ENCODE assay signal across 8 mouse cellular contexts in the genomic region with DNA sequence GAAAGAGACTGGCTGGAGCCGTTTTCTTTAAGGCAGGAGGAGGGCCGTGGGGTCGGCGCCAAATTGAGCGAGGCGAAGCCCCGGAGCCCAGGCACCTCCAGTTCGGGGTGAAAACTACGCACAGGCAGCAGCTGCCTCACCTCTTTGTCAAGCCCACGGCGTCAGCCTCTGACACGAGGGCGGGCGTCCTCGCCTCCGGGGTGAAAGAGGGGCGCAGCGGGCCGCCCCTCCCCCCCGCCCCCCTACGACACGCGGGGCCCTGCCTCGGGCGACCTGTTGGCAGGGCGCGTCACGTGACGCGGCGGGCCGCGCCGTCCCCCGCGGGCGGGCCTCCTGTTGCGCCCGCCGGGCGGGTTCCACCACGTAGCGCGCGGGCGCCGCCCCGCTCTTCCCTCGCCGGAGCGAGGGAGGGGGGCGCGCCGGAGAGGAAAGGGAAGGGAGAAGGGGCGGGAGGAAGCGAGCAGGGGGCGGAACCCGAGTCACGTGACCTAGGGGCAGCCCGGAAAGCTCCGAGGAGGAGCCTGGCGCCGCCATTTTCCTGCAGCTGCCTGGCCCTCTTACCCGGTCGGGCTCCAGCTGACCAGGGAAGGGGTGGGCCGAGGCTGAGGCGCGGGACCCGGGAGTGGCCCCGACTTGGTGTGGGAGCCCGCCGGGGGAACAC. TPM values are rescaled to one million over a fixed set of nuclear protein-coding genes. Genes with fewer than 3 reads are reported as not detected.
DNase-seq lines count a peak whose midpoint lies in the region; ATAC-seq lines count a peak whose summit lies in the region.

Gene Picalm (plus strand): TSS at position 482 of the 661 bp plus-strand sequence.

- peak within 1 kb of the TSS; percentile 97 for H3K4me3 ChIP-seq in brown adipose tissue, adult 24 weeks (ENCODE audit: insufficient read depth, low read depth, low read length)
- peak within 1 kb of the TSS; percentile 68 to 79 for H3K4me3 ChIP-seq in heart, embryonic 14.5 days (ENCODE audit: control insufficient read depth in 1 of 2, insufficient read depth in 1 of 2, low read depth in 1 of 2, low read length in 2 of 2)
- H3K4me3 ChIP-seq in liver, embryonic 13.5 days (replicated peaks), result peak within 1 kb of the TSS; percentile 98
- H3K4me3 ChIP-seq in stomach, embryonic 16.5 days (replicated peaks; ENCODE audit: low read length), result peak within 1 kb of the TSS; percentile 94

- peaks cover 3% of the 10 kb centered on the region for H3K4me1 ChIP-seq in brown adipose tissue, adult 24 weeks (ENCODE audit: control insufficient read depth, insufficient read depth, insufficient read length, low read length)
- H3K4me1 ChIP-seq in heart, embryonic 14.5 days (ENCODE audit: control insufficient read depth in 2 of 2, insufficient read depth in 2 of 2, low read length in 2 of 2), result peaks cover 0 to 30% of the 10 kb centered on the region in 2 experiments; a peak in 3 of 4 replicates
- peaks cover 44% of the 10 kb centered on the region for H3K4me1 ChIP-seq in liver, embryonic 13.5 days (replicated peaks)
- peaks cover 7% of the 10 kb centered on the region for H3K4me1 ChIP-seq in stomach, embryonic 16.5 days (ENCODE audit: control insufficient read depth, insufficient read depth, low read length)

- H3K9me3 ChIP-seq in heart, embryonic 14.5 days (ENCODE audit: control insufficient read depth, low read length), result no peaks in the 10 kb centered on the region
- H3K9me3 ChIP-seq in liver, embryonic 13.5 days (replicated peaks), result no peaks in the 10 kb centered on the region
- H3K9me3 ChIP-seq in stomach, embryonic 16.5 days (replicated peaks; ENCODE audit: control insufficient read depth, low read length), result no peaks in the 10 kb centered on the region

- no peaks in the 10 kb centered on the region for H3K27me3 ChIP-seq in heart, embryonic 14.5 days (ENCODE audit: control insufficient read depth, insufficient read depth, low read length)
- no peaks in the 10 kb centered on the region for H3K27me3 ChIP-seq in liver, embryonic 13.5 days
- H3K27me3 ChIP-seq in stomach, embryonic 16.5 days (ENCODE audit: control insufficient read depth, insufficient read depth, low read length), result no peaks in the 10 kb centered on the region

- WGBS in heart, embryonic 14.5 days, result under 1% methylated on average over 64 of the region's 72 CpGs
- WGBS in liver, embryonic 13.5 days (ENCODE audit: insufficient replicate concordance), result under 1% methylated on average over 68 of the region's 72 CpGs
- WGBS in stomach, embryonic 16.5 days, result under 1% methylated on average over 62 of the region's 72 CpGs

- peak; percentile 97 for ATAC-seq in heart, embryonic 14.5 days (ENCODE audit: insufficient number of reproducible peaks, insufficient read depth, low FRiP score, low read depth)
- peak; percentile 89 for ATAC-seq in liver, embryonic 13.5 days (ENCODE audit: low read depth)
- ATAC-seq in stomach, embryonic 16.5 days (ENCODE audit: insufficient read depth, low FRiP score), result peak; percentile 94

- peak; percentile 99 for DNase-seq in CD4-positive, CD25-positive, alpha-beta regulatory T cell, adult 2 months (ENCODE audit: low read depth, low spot score)
- DNase-seq in fibroblast of lung, adult 2 months (ENCODE audit: low read depth), result peak; percentile 88
- peak; percentile 98 for DNase-seq in kidney, postnatal 14 days
- peak; percentile 96 for DNase-seq in liver, embryonic 13.5 days
- peak; percentile 97 for DNase-seq in neural tube, embryonic 10.5 days (ENCODE audit: extremely low spot score, low spot score)

- H3K27ac ChIP-seq in brown adipose tissue, adult 24 weeks (replicated peaks; ENCODE audit: low read depth, low read length), result peak within 1 kb of the TSS; percentile 100
- H3K27ac ChIP-seq in heart, embryonic 14.5 days (replicated peaks in 1 of 2; ENCODE audit: control insufficient read depth in 1 of 2, insufficient read depth in 1 of 2, low read depth in 2 of 2, low read length in 2 of 2), result peak within 1 kb of the TSS; percentile 97 to 100
- peak within 1 kb of the TSS; percentile 99 for H3K27ac ChIP-seq in liver, embryonic 13.5 days
- peak within 1 kb of the TSS; percentile 99 for H3K27ac ChIP-seq in stomach, embryonic 16.5 days (ENCODE audit: low read length)

- H3K9ac ChIP-seq in heart, embryonic 14.5 days (ENCODE audit: low read length), result peak within 1 kb of the TSS; percentile 92
- peak within 1 kb of the TSS; percentile 99 for H3K9ac ChIP-seq in liver, embryonic 13.5 days
- H3K9ac ChIP-seq in stomach, embryonic 16.5 days (ENCODE audit: low read length), result peak within 1 kb of the TSS; percentile 99

- H3K4me2 ChIP-seq in heart, embryonic 14.5 days (ENCODE audit: low read length), result peak within 1 kb of the TSS; percentile 82
- H3K4me2 ChIP-seq in liver, embryonic 13.5 days, result peak within 1 kb of the TSS; percentile 87
- H3K4me2 ChIP-seq in stomach, embryonic 16.5 days (ENCODE audit: low read depth, low read length), result peak within 1 kb of the TSS; percentile 75

- no peaks in the 10 kb centered on the region for H3K36me3 ChIP-seq in heart, embryonic 14.5 days (ENCODE audit: control insufficient read depth, insufficient read depth, low read length)
- no peaks in the 10 kb centered on the region for H3K36me3 ChIP-seq in liver, embryonic 13.5 days
- no peaks in the 10 kb centered on the region for H3K36me3 ChIP-seq in stomach, embryonic 16.5 days (ENCODE audit: control insufficient read depth, insufficient read depth, low read length)

RNA-seq across cellular contexts. Expression of gene Picalm, which starts in this region (rescaled TPM):
- 125 and 126 TPM in 2 replicates for polyA plus RNA-seq in brown adipose tissue, adult 24 weeks (2012; ENCODE audit: insufficient read depth, insufficient read length, missing spikeins)
- polyA plus RNA-seq in heart, embryonic 14.5 days (2014; fragmentation: Nextera tagmentation; extraction: Ambion mirVana), result 42.4 and 44.4 TPM in 2 replicates
- 51.1 and 58.4 TPM in 2 replicates for polyA plus RNA-seq in liver, embryonic 13.5 days (2015; fragmentation: Nextera tagmentation; extraction: Ambion mirVana)
- 39.0 and 46.9 TPM in 2 replicates for polyA plus RNA-seq in stomach, embryonic 16.5 days (2015; fragmentation: Nextera tagmentation; extraction: Ambion mirVana)

Comparison
In these comparisons a context has a peak if more than half of its experiments do, and no peak if none do; other contexts are left out.
1. Peak in every context shown above with its lines: DNase-seq, ATAC-seq, H3K4me3 ChIP-seq and H3K27ac ChIP-seq.